Mouse (Mus musculus): Measurements from ENCODE around the gene Babam1. TPM values are rescaled to one million over a fixed set of nuclear protein-coding genes. Genes with fewer than 3 reads are reported as not detected.

The Babam1 gene
- polyA plus RNA-seq, 1 experiment: 82.0 TPM

GRCm38 (mm10) chr8:71383860-71384259, 12.8 kb upstream of the Babam1 start:
- no peaks in the 10 kb centered on the region for H3K27me3 ChIP-seq (ENCODE audit: control insufficient read depth, insufficient read depth, low read length, poor library complexity, severe bottlenecking)
- H3K9me3 ChIP-seq (replicated peaks; ENCODE audit: control insufficient read depth, insufficient read depth, low read length, poor library complexity, severe bottlenecking): no peaks in the 10 kb centered on the region
- H3K4me1 ChIP-seq (ENCODE audit: control insufficient read depth, insufficient read depth, low read length): peaks cover 5% of the 10 kb centered on the region
- H3K27ac ChIP-seq (ENCODE audit: insufficient read depth, low read length): no peak overlapping the region
- no peaks in the 10 kb centered on the region for H3K36me3 ChIP-seq (ENCODE audit: control insufficient read depth, insufficient read depth, low read length, poor library complexity, severe bottlenecking)
- TF ChIP-seq POLR2A (IDR thresholded peaks at IDR 0.05; ENCODE audit: insufficient read depth, low read length) (no peak), EP300 (IDR thresholded peaks at IDR 0.05; ENCODE audit: insufficient read depth, low read depth, low read length) (peak; percentile 84), CTCF (IDR thresholded peaks at IDR 0.05; ENCODE audit: low read depth, low read length) (no peak)
- no peak overlapping the region for H3K4me3 ChIP-seq (ENCODE audit: low read depth, low read length)
- H3K9ac ChIP-seq (ENCODE audit: low read depth, poor library complexity, severe bottlenecking): no peak overlapping the region

GRCm38 (mm10) chr8:71385212-71385835, 11.3 kb upstream of the Babam1 start:
- Histone ChIP-seq H3K9me3 (replicated peaks; ENCODE audit: control insufficient read depth, insufficient read depth, low read length, poor library complexity, severe bottlenecking) (no peaks in the 10 kb centered on the region), H3K9ac (ENCODE audit: low read depth, poor library complexity, severe bottlenecking) (no peak overlapping the region), H3K27me3 (ENCODE audit: control insufficient read depth, insufficient read depth, low read length, poor library complexity, severe bottlenecking) (no peaks in the 10 kb centered on the region), H3K36me3 (ENCODE audit: control insufficient read depth, insufficient read depth, low read length, poor library complexity, severe bottlenecking) (no peaks in the 10 kb centered on the region), H3K4me3 (ENCODE audit: low read depth, low read length) (peak overlapping the region; percentile 24), H3K4me1 (ENCODE audit: control insufficient read depth, insufficient read depth, low read length) (peaks cover 5% of the 10 kb centered on the region), H3K27ac (ENCODE audit: insufficient read depth, low read length) (peak overlapping the region; percentile 3; the same call in 1 of the 2 replicates)
- TF ChIP-seq POLR2A (IDR thresholded peaks at IDR 0.05; ENCODE audit: insufficient read depth, low read length): no peak
- 0 out of 2 replicates have a peak, but pooled peaks have one; percentile 46 for TF ChIP-seq EP300 (IDR thresholded peaks at IDR 0.05; ENCODE audit: insufficient read depth, low read depth, low read length)
- peak; percentile 52 for TF ChIP-seq CTCF (IDR thresholded peaks at IDR 0.05; ENCODE audit: low read depth, low read length)

GRCm38 (mm10) chr8:71388267-71388666, 8.4 kb upstream of the Babam1 start:
- TF ChIP-seq CTCF (IDR thresholded peaks at IDR 0.05; ENCODE audit: low read depth, low read length) (no peak), POLR2A (IDR thresholded peaks at IDR 0.05; ENCODE audit: insufficient read depth, low read length) (no peak), EP300 (IDR thresholded peaks at IDR 0.05; ENCODE audit: insufficient read depth, low read depth, low read length) (no peak)
- peaks cover 4% of the 10 kb centered on the region for H3K4me1 ChIP-seq (ENCODE audit: control insufficient read depth, insufficient read depth, low read length)
- H3K9me3 ChIP-seq (replicated peaks; ENCODE audit: control insufficient read depth, insufficient read depth, low read length, poor library complexity, severe bottlenecking): no peaks in the 10 kb centered on the region
- no peak overlapping the region for H3K27ac ChIP-seq (ENCODE audit: insufficient read depth, low read length)
- no peaks in the 10 kb centered on the region for H3K36me3 ChIP-seq (ENCODE audit: control insufficient read depth, insufficient read depth, low read length, poor library complexity, severe bottlenecking)
- no peaks in the 10 kb centered on the region for H3K27me3 ChIP-seq (ENCODE audit: control insufficient read depth, insufficient read depth, low read length, poor library complexity, severe bottlenecking)
- H3K4me3 ChIP-seq (ENCODE audit: low read depth, low read length): no peak overlapping the region
- H3K9ac ChIP-seq (ENCODE audit: low read depth, poor library complexity, severe bottlenecking): no peak overlapping the region

GRCm38 (mm10) chr8:71391696-71392095, 5.0 kb upstream of the Babam1 start:
- Histone ChIP-seq H3K27ac (ENCODE audit: insufficient read depth, low read length) (no peak overlapping the region), H3K36me3 (ENCODE audit: control insufficient read depth, insufficient read depth, low read length, poor library complexity, severe bottlenecking) (no peaks in the 10 kb centered on the region), H3K4me1 (ENCODE audit: control insufficient read depth, insufficient read depth, low read length) (no peaks in the 10 kb centered on the region), H3K9ac (ENCODE audit: low read depth, poor library complexity, severe bottlenecking) (no peak overlapping the region), H3K27me3 (ENCODE audit: control insufficient read depth, insufficient read depth, low read length, poor library complexity, severe bottlenecking) (no peaks in the 10 kb centered on the region), H3K9me3 (replicated peaks; ENCODE audit: control insufficient read depth, insufficient read depth, low read length, poor library complexity, severe bottlenecking) (no peaks in the 10 kb centered on the region), H3K4me3 (ENCODE audit: low read depth, low read length) (no peak overlapping the region)
- no peak for TF ChIP-seq EP300 (IDR thresholded peaks at IDR 0.05; ENCODE audit: insufficient read depth, low read depth, low read length)
- TF ChIP-seq POLR2A (IDR thresholded peaks at IDR 0.05; ENCODE audit: insufficient read depth, low read length): no peak
- no peak for TF ChIP-seq CTCF (IDR thresholded peaks at IDR 0.05; ENCODE audit: low read depth, low read length)

- Histone ChIP-seq H3K36me3 (ENCODE audit: control insufficient read depth, insufficient read depth, low read length, poor library complexity, severe bottlenecking) (no peaks in the 10 kb centered on the region), H3K27ac (ENCODE audit: insufficient read depth, low read length) (no peak overlapping the region), H3K27me3 (ENCODE audit: control insufficient read depth, insufficient read depth, low read length, poor library complexity, severe bottlenecking) (no peaks in the 10 kb centered on the region), H3K9me3 (replicated peaks; ENCODE audit: control insufficient read depth, insufficient read depth, low read length, poor library complexity, severe bottlenecking) (no peaks in the 10 kb centered on the region), H3K4me1 (ENCODE audit: control insufficient read depth, insufficient read depth, low read length) (no peaks in the 10 kb centered on the region), H3K9ac (ENCODE audit: low read depth, poor library complexity, severe bottlenecking) (no peak overlapping the region), H3K4me3 (ENCODE audit: low read depth, low read length) (no peak overlapping the region)
- TF ChIP-seq CTCF (IDR thresholded peaks at IDR 0.05; ENCODE audit: low read depth, low read length): no peak
- no peak for TF ChIP-seq EP300 (IDR thresholded peaks at IDR 0.05; ENCODE audit: insufficient read depth, low read depth, low read length)
- no peak for TF ChIP-seq POLR2A (IDR thresholded peaks at IDR 0.05; ENCODE audit: insufficient read depth, low read length)
Observed at GRCm38 (mm10) chr8:71392391-71392790, 4.3 kb upstream of the Babam1 start.

GRCm38 (mm10) chr8:71392871-71393270, 3.8 kb upstream of the Babam1 start:
- H3K4me1 ChIP-seq (ENCODE audit: control insufficient read depth, insufficient read depth, low read length): no peaks in the 10 kb centered on the region
- no peaks in the 10 kb centered on the region for H3K27me3 ChIP-seq (ENCODE audit: control insufficient read depth, insufficient read depth, low read length, poor library complexity, severe bottlenecking)
- H3K9me3 ChIP-seq (replicated peaks; ENCODE audit: control insufficient read depth, insufficient read depth, low read length, poor library complexity, severe bottlenecking): no peaks in the 10 kb centered on the region
- H3K9ac ChIP-seq (ENCODE audit: low read depth, poor library complexity, severe bottlenecking): no peak overlapping the region
- no peak overlapping the region for H3K27ac ChIP-seq (ENCODE audit: insufficient read depth, low read length)
- no peaks in the 10 kb centered on the region for H3K36me3 ChIP-seq (ENCODE audit: control insufficient read depth, insufficient read depth, low read length, poor library complexity, severe bottlenecking)
- no peak overlapping the region for H3K4me3 ChIP-seq (ENCODE audit: low read depth, low read length)
- no peak for TF ChIP-seq POLR2A (IDR thresholded peaks at IDR 0.05; ENCODE audit: insufficient read depth, low read length)
